Mouse (Mus musculus): ENCODE data around the gene 1700012P22Rik. TPM values are rescaled to one million over a fixed set of nuclear protein-coding genes. Genes with fewer than 3 reads are reported as not detected.

Gene 1700012P22Rik
- total RNA-seq, 1 experiment, result not detected

DNA sequence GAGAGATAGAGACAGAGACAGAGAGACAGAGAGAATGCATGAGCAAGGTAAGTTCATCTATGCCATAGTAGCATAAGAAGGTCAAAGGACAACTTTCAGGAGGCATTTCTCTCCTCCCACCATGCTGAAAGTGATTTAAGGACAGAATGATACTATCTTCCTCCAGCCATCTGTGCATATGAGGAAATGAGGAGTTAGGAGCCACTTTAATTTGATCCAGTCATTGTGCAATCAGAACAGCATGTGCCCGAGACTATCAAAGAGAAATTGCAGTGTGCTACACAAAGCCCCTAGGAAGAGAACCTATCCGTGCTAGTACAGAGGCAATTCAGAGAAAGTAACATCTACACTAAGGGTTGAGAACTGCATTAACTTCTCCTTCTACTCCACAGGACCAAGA is 10.0 kb upstream of the 1700012P22Rik start:
- Histone ChIP-seq H3K27ac (ENCODE audit: insufficient read depth, low read depth, low read length, poor library complexity, severe bottlenecking) (no peak overlapping the region), H3K9me3 (ENCODE audit: control insufficient read depth, insufficient read depth, low read depth, low read length) (no peaks in the 10 kb centered on the region), H3K36me3 (ENCODE audit: control insufficient read depth, insufficient read depth, low read length, poor library complexity, severe bottlenecking) (no peaks in the 10 kb centered on the region), H3K4me1 (ENCODE audit: control insufficient read depth in 2 of 2, insufficient read depth in 2 of 2, low read length in 2 of 2, poor library complexity in 1 of 2) (no peaks in the 10 kb centered on the region), H3K9ac (ENCODE audit: insufficient read depth, low read depth, low read length, poor library complexity, severe bottlenecking) (no peak overlapping the region), H3K4me3 (ENCODE audit: insufficient read depth in 1 of 2, low read depth in 1 of 2, low read length in 2 of 2, poor library complexity in 1 of 2, severe bottlenecking in 1 of 2) (no peak overlapping the region)
- no peak for TF ChIP-seq ZNF384 (IDR thresholded peaks at IDR 0.05; ENCODE audit: low read depth, low read length)
- no peak for TF ChIP-seq CHD2 (IDR thresholded peaks at IDR 0.05; ENCODE audit: low read depth, low read length)
- no peak for TF ChIP-seq ZC3H11A (IDR thresholded peaks at IDR 0.05; ENCODE audit: borderline replicate concordance, low read depth, low read length)
- TF ChIP-seq HCFC1 (IDR thresholded peaks at IDR 0.05; ENCODE audit: borderline replicate concordance, insufficient read depth, low read length), result no peak
- TF ChIP-seq MAFK (IDR thresholded peaks at IDR 0.05; ENCODE audit: insufficient read depth, low read depth, low read length), result no peak
- no peak for DNase-seq (ENCODE audit: low read depth, low spot score)
- in situ Hi-C loops (cut with MboI; ENCODE audit: low sequenced_read_pairs in 2 of 2, unreplicated experiment in 2 of 2), result no loop called here

DNA sequence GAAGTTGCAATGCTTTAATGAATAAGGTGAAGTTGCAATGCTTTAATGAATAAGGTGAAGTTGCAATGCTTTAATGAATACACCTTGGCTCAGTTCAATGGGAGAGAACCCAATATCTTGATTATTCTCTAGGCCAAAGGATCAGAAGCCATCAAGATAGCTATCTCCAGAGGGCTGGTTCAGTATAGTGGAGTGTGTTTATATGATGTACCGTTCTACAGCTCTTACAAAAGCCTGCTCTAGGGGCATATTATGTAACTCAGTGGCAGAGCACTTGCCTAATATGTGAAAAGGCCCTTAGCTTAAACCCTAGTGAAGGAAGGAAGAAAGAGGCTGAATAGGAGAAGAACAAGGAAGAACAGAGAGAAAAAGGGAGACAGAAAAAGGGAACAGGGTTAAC is 3.0 kb upstream of the 1700012P22Rik start:
- Histone ChIP-seq H3K36me3 (ENCODE audit: control insufficient read depth, insufficient read depth, low read length, poor library complexity, severe bottlenecking) (no peaks in the 10 kb centered on the region), H3K27ac (ENCODE audit: insufficient read depth, low read depth, low read length, poor library complexity, severe bottlenecking) (no peak overlapping the region), H3K9me3 (ENCODE audit: control insufficient read depth, insufficient read depth, low read depth, low read length) (no peaks in the 10 kb centered on the region), H3K9ac (ENCODE audit: insufficient read depth, low read depth, low read length, poor library complexity, severe bottlenecking) (no peak overlapping the region), H3K4me1 (ENCODE audit: control insufficient read depth in 2 of 2, insufficient read depth in 2 of 2, low read length in 2 of 2, poor library complexity in 1 of 2) (no peaks in the 10 kb centered on the region), H3K4me3 (ENCODE audit: insufficient read depth in 1 of 2, low read depth in 1 of 2, low read length in 2 of 2, poor library complexity in 1 of 2, severe bottlenecking in 1 of 2) (no peak overlapping the region)
- TF ChIP-seq ZNF384 (IDR thresholded peaks at IDR 0.05; ENCODE audit: low read depth, low read length), result no peak
- no peak for TF ChIP-seq CHD2 (IDR thresholded peaks at IDR 0.05; ENCODE audit: low read depth, low read length)
- no peak for TF ChIP-seq MAFK (IDR thresholded peaks at IDR 0.05; ENCODE audit: insufficient read depth, low read depth, low read length)
- no peak for TF ChIP-seq HCFC1 (IDR thresholded peaks at IDR 0.05; ENCODE audit: borderline replicate concordance, insufficient read depth, low read length)
- no peak for TF ChIP-seq ZC3H11A (IDR thresholded peaks at IDR 0.05; ENCODE audit: borderline replicate concordance, low read depth, low read length)
- in situ Hi-C loops (cut with MboI; ENCODE audit: low sequenced_read_pairs in 2 of 2, unreplicated experiment in 2 of 2), result no loop called here
- DNase-seq (ENCODE audit: low read depth, low spot score), result no peak

DNA sequence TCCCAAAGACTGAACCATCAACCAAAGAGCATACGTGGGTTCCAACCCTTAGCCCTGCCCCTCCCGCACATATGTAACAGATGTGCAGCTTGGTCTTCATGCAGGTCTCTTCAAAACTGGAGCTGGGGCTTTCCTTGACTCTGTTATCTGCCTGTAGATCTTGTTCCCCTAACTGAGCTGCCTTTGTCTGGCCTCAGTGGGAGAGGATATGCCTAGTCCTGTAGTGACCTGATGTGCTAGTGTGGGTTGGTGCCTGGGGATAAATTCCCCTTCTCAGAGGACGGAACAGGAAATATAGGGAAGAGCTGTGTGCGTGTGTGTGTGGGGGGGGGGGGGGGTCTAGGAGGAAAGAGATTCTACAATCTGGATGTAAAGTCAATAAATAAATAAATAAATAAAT is 2.5 kb upstream of the 1700012P22Rik start:
- Histone ChIP-seq H3K4me1 (ENCODE audit: control insufficient read depth in 2 of 2, insufficient read depth in 2 of 2, low read length in 2 of 2, poor library complexity in 1 of 2) (no peaks in the 10 kb centered on the region), H3K36me3 (ENCODE audit: control insufficient read depth, insufficient read depth, low read length, poor library complexity, severe bottlenecking) (no peaks in the 10 kb centered on the region), H3K9me3 (ENCODE audit: control insufficient read depth, insufficient read depth, low read depth, low read length) (no peaks in the 10 kb centered on the region), H3K4me3 (ENCODE audit: insufficient read depth in 1 of 2, low read depth in 1 of 2, low read length in 2 of 2, poor library complexity in 1 of 2, severe bottlenecking in 1 of 2) (no peak overlapping the region), H3K27ac (ENCODE audit: insufficient read depth, low read depth, low read length, poor library complexity, severe bottlenecking) (no peak overlapping the region), H3K9ac (ENCODE audit: insufficient read depth, low read depth, low read length, poor library complexity, severe bottlenecking) (no peak overlapping the region)
- no peak for DNase-seq (ENCODE audit: low read depth, low spot score)
- TF ChIP-seq HCFC1 (IDR thresholded peaks at IDR 0.05; ENCODE audit: borderline replicate concordance, insufficient read depth, low read length) (no peak), MAFK (IDR thresholded peaks at IDR 0.05; ENCODE audit: insufficient read depth, low read depth, low read length) (no peak), ZNF384 (IDR thresholded peaks at IDR 0.05; ENCODE audit: low read depth, low read length) (no peak), CHD2 (IDR thresholded peaks at IDR 0.05; ENCODE audit: low read depth, low read length) (no peak), ZC3H11A (IDR thresholded peaks at IDR 0.05; ENCODE audit: borderline replicate concordance, low read depth, low read length) (no peak)
- in situ Hi-C loops (cut with MboI; ENCODE audit: low sequenced_read_pairs in 2 of 2, unreplicated experiment in 2 of 2), result no loop called here

DNA sequence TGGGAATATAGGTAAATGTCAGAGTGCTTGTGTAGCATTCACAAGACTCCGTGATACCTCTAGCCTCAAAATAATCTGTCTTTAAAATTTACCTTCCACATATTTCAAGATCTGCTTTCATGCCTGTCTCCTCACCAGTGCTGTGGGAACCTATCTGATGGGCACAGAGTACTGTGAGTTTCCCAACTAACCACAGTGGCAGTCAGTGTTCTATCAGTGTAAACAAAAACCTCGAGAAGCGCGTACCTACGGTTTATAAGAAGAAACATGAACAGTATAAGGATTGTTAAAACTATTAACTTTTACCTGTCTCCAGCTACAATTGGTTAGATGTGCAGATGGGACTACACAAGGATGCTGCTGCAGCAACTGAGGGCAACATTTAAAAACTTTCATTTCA is 5.4 kb downstream of the 1700012P22Rik start:
- no peaks in the 10 kb centered on the region for H3K4me1 ChIP-seq (ENCODE audit: control insufficient read depth in 2 of 2, insufficient read depth in 2 of 2, low read length in 2 of 2, poor library complexity in 1 of 2)
- H3K9ac ChIP-seq (ENCODE audit: insufficient read depth, low read depth, low read length, poor library complexity, severe bottlenecking), result no peak overlapping the region
- no peak for TF ChIP-seq MAFK (IDR thresholded peaks at IDR 0.05; ENCODE audit: insufficient read depth, low read depth, low read length)
- TF ChIP-seq ZC3H11A (IDR thresholded peaks at IDR 0.05; ENCODE audit: borderline replicate concordance, low read depth, low read length), result no peak
- no peak for TF ChIP-seq ZNF384 (IDR thresholded peaks at IDR 0.05; ENCODE audit: low read depth, low read length)
- TF ChIP-seq HCFC1 (IDR thresholded peaks at IDR 0.05; ENCODE audit: borderline replicate concordance, insufficient read depth, low read length), result no peak
- TF ChIP-seq CHD2 (IDR thresholded peaks at IDR 0.05; ENCODE audit: low read depth, low read length), result no peak
- no peak for DNase-seq (ENCODE audit: low read depth, low spot score)
- no peaks in the 10 kb centered on the region for H3K36me3 ChIP-seq (ENCODE audit: control insufficient read depth, insufficient read depth, low read length, poor library complexity, severe bottlenecking)
- in situ Hi-C loops (cut with MboI; ENCODE audit: low sequenced_read_pairs in 2 of 2, unreplicated experiment in 2 of 2), result no loop called here
- no peak overlapping the region for H3K27ac ChIP-seq (ENCODE audit: insufficient read depth, low read depth, low read length, poor library complexity, severe bottlenecking)
- no peaks in the 10 kb centered on the region for H3K9me3 ChIP-seq (ENCODE audit: control insufficient read depth, insufficient read depth, low read depth, low read length)
- no peak overlapping the region for H3K4me3 ChIP-seq (ENCODE audit: insufficient read depth in 1 of 2, low read depth in 1 of 2, low read length in 2 of 2, poor library complexity in 1 of 2, severe bottlenecking in 1 of 2)

DNA sequence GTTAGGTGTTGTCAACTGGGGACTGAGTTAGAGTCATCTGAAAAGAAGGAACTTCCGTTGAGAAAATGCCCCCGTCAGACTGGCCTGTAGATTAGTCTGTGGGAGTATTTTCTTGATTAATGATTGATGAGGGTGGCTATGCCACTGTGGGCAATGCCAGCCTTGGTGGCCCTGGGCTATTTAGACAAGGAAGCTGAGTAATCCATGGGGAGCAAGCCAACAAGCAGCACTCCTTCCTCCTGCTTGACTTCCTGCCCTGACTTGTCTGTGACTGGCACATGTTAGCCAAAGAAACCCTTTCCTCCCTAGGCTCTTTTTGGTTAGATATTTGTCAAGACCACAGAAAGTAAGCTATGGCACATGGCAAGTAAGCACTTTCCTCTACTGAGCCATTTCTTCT is 7.8 kb downstream of the 1700012P22Rik start:
- no peaks in the 10 kb centered on the region for H3K9me3 ChIP-seq (ENCODE audit: control insufficient read depth, insufficient read depth, low read depth, low read length)
- H3K9ac ChIP-seq (ENCODE audit: insufficient read depth, low read depth, low read length, poor library complexity, severe bottlenecking), result no peak overlapping the region
- no peak overlapping the region for H3K27ac ChIP-seq (ENCODE audit: insufficient read depth, low read depth, low read length, poor library complexity, severe bottlenecking)
- H3K36me3 ChIP-seq (ENCODE audit: control insufficient read depth, insufficient read depth, low read length, poor library complexity, severe bottlenecking), result no peaks in the 10 kb centered on the region
- no peaks in the 10 kb centered on the region for H3K4me1 ChIP-seq (ENCODE audit: control insufficient read depth in 2 of 2, insufficient read depth in 2 of 2, low read length in 2 of 2, poor library complexity in 1 of 2)
- H3K4me3 ChIP-seq (ENCODE audit: insufficient read depth in 1 of 2, low read depth in 1 of 2, low read length in 2 of 2, poor library complexity in 1 of 2, severe bottlenecking in 1 of 2), result no peak overlapping the region
- TF ChIP-seq ZNF384 (IDR thresholded peaks at IDR 0.05; ENCODE audit: low read depth, low read length) (no peak), ZC3H11A (IDR thresholded peaks at IDR 0.05; ENCODE audit: borderline replicate concordance, low read depth, low read length) (no peak), MAFK (IDR thresholded peaks at IDR 0.05; ENCODE audit: insufficient read depth, low read depth, low read length) (no peak), CHD2 (IDR thresholded peaks at IDR 0.05; ENCODE audit: low read depth, low read length) (no peak), HCFC1 (IDR thresholded peaks at IDR 0.05; ENCODE audit: borderline replicate concordance, insufficient read depth, low read length) (no peak)
- DNase-seq (ENCODE audit: low read depth, low spot score), result no peak
- in situ Hi-C loops (cut with MboI; ENCODE audit: low sequenced_read_pairs in 2 of 2, unreplicated experiment in 2 of 2), result no loop called here

Measured in ES-E14 (cell line).